22 mouse cellular contexts compared by ENCODE assay signal in the genomic region with DNA sequence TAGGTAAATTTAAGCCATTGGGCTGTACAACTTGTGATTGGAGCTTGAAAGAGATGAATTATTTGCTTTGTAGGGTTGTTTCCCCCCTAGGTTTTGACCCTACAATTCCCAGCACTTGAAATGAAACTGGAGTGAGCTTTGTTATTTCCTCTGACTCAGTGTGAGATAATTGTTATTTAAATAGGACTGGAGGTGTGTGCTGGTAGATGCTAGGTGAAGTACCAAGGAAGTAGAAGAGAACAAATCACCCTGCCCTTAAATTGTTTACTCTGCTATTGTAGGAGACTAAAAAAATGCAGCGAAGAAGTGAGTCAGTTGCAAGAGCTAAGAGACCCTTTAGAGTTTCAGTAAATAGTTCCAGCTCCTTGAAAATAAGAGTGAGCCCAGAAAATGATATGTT.
"Had no signal": no experiment of that assay in that cellular context is flagged by ENCODE, and none has a peak within 500 bp of the region (broad histone marks: within the 10 kb centered on the region; RNA-seq: fewer than 3 reads in every experiment).

No protein-coding gene starts in this region.

- H3K36me3 ChIP-seq: heart, embryonic 13.5 days; heart, embryonic 15.5 days; hindbrain, embryonic 13.5 days; hindbrain, embryonic 15.5 days; kidney, embryonic 15.5 days; limb, embryonic 10.5 days; limb, embryonic 12.5 days had no signal

- H3K9me3 ChIP-seq: heart, embryonic 13.5 days; heart, embryonic 15.5 days; hindbrain, embryonic 13.5 days; hindbrain, embryonic 15.5 days; kidney, embryonic 15.5 days; limb, embryonic 10.5 days; limb, embryonic 12.5 days had no signal

- H3K4me1 ChIP-seq: heart, embryonic 13.5 days; heart, embryonic 15.5 days; hindbrain, embryonic 13.5 days; hindbrain, embryonic 15.5 days; kidney, embryonic 15.5 days; limb, embryonic 10.5 days; limb, embryonic 12.5 days had no signal

- DNase-seq: gastrocnemius, postnatal 14 days; gastrocnemius, postnatal 36 days; heart, adult 2 months; heart, postnatal 14 days; heart, postnatal 36 days; kidney, adult 11 months; kidney, adult 2 months; kidney, adult 9 months; kidney, postnatal 14 days; kidney, postnatal 36 days; layer of hippocampus, adult 9-11 months; layer of hippocampus, postnatal 36 days; liver had no signal

- H3K4me3 ChIP-seq: heart, adult 2 months; heart, embryonic 13.5 days; heart, embryonic 15.5 days; hindbrain, embryonic 13.5 days; hindbrain, embryonic 15.5 days; kidney, embryonic 15.5 days; limb, embryonic 10.5 days; limb, embryonic 12.5 days had no signal

- H3K27ac ChIP-seq: heart, adult 2 months; heart, embryonic 13.5 days; heart, embryonic 15.5 days; hindbrain, embryonic 13.5 days; hindbrain, embryonic 15.5 days; hindbrain, postnatal 0 days; kidney, embryonic 15.5 days; kidney, postnatal 0 days; limb, embryonic 10.5 days; limb, embryonic 12.5 days had no signal

- H3K9ac ChIP-seq: heart, embryonic 13.5 days; heart, embryonic 15.5 days; hindbrain, embryonic 13.5 days; hindbrain, embryonic 15.5 days; kidney, embryonic 15.5 days; limb, embryonic 12.5 days had no signal
